Mouse (Mus musculus) lung, adult 2 months (tissue): ENCODE measurements around the gene Lrrc74a. TPM values are rescaled to one million over a fixed set of nuclear protein-coding genes. Genes with fewer than 3 reads are reported as not detected.

Experiments
- DNase-seq: peaks from one replicate; pipeline ENCODE4 v3.0.0; 2022
- H3K4me1 ChIP-seq: fragments of 200-500 bp; 2 replicates; pipeline ENCODE4 v1.6.1; 2011; ENCODE audit warnings: low read length; ENCODE audit not compliant: control insufficient read depth, insufficient read depth
- H3K4me3 ChIP-seq: fragments of 200-500 bp; replicated peaks from 2 replicates; pipeline ENCODE3; 2011; ENCODE audit warnings: low read depth, mild to moderate bottlenecking, control low read depth, low read length; ENCODE audit errors: extremely low read depth
- CTCF ChIP-seq: fragments of 200-500 bp; IDR thresholded peaks from 2 replicates; pipeline ENCODE4 v1.5.1; 2011; ENCODE audit warnings: mild to moderate bottlenecking, low read length, control low read depth; ENCODE audit not compliant: insufficient read depth
- POLR2A ChIP-seq: fragments of 200-500 bp; IDR thresholded peaks from 2 replicates; pipeline ENCODE4 v1.6.1; 2011; ENCODE audit warnings: low read depth, mild to moderate bottlenecking, control low read depth, low read length, borderline replicate concordance; ENCODE audit errors: extremely low read depth
- WGBS: fragments of 180-500 bp; shearing (Covaris S2); methylation state at CpG from one replicate; pipeline ENCODE4 v1.1.7; 2018; 5-methylcytosine and 5-hydroxymethylcytosine counted together
- polyA plus RNA-seq: library from polyadenylated mRNA; depleted of rRNA; stranded (reverse); fragments of >200 nt; gene quantifications from 2 replicates; pipeline ENCODE4 v1.2.3, GENCODE M21; 2012

Lrrc74a gene
- polyA plus RNA-seq, 1 experiment, result not detected

GRCm38 (mm10) chr12:86801148-86802004 lies 67.2 kb downstream of the Lrrc74a start:
- Histone ChIP-seq H3K4me3 (peak overlapping the region; percentile 23), H3K4me1 (peaks cover 24% of the 10 kb centered on the region)
- 4% methylated on average over 23 of the region's 23 CpGs for WGBS
- TF ChIP-seq POLR2A (peak; percentile 56; the same call in 1 of the 2 replicates), CTCF (no peak)
- peak; percentile 93 for DNase-seq

GRCm38 (mm10) chr12:86802005-86802671 lies 68.0 kb downstream of the Lrrc74a start:
- Histone ChIP-seq H3K4me3 (peak overlapping the region; percentile 1), H3K4me1 (peaks cover 24% of the 10 kb centered on the region)
- WGBS, result 7% methylated on average over 17 of the region's 17 CpGs
- DNase-seq, result peak; percentile 59
- TF ChIP-seq CTCF (no peak), POLR2A (no peak)

GRCm38 (mm10) chr12:86802899-86803298 lies 68.7 kb downstream of the Lrrc74a start:
- TF ChIP-seq POLR2A (no peak), CTCF (no peak)
- 49% methylated on average over 3 of the region's 3 CpGs for WGBS
- DNase-seq, result no peak
- no peak overlapping the region for H3K4me3 ChIP-seq
- peaks cover 24% of the 10 kb centered on the region for H3K4me1 ChIP-seq

GRCm38 (mm10) chr12:86803651-86804307 lies 69.6 kb downstream of the Lrrc74a start:
- no peak overlapping the region for H3K4me3 ChIP-seq
- no peak for DNase-seq
- WGBS, result 44% methylated on average over 6 of the region's 6 CpGs
- TF ChIP-seq POLR2A, result no peak
- 0 out of 2 replicates have a peak, but pooled peaks have one; percentile 15 for TF ChIP-seq CTCF
- peaks cover 24% of the 10 kb centered on the region for H3K4me1 ChIP-seq

GRCm38 (mm10) chr12:86804308-86804700 lies 70.1 kb downstream of the Lrrc74a start:
- no peak for DNase-seq
- WGBS, result 31% methylated on average over 4 of the region's 4 CpGs
- TF ChIP-seq POLR2A, result no peak
- TF ChIP-seq CTCF, result no peak
- H3K4me1 ChIP-seq, result peaks cover 18% of the 10 kb centered on the region
- no peak overlapping the region for H3K4me3 ChIP-seq

GRCm38 (mm10) chr12:86804857-86805256 lies 70.7 kb downstream of the Lrrc74a start:
- Histone ChIP-seq H3K4me3 (no peak overlapping the region), H3K4me1 (peaks cover 18% of the 10 kb centered on the region)
- WGBS, result 65% methylated on average over 2 of the region's 2 CpGs
- TF ChIP-seq POLR2A (no peak), CTCF (no peak)
- no peak for DNase-seq

GRCm38 (mm10) chr12:86805315-86805714 lies 71.1 kb downstream of the Lrrc74a start:
- Histone ChIP-seq H3K4me1 (peaks cover 17% of the 10 kb centered on the region), H3K4me3 (no peak overlapping the region)
- 75% methylated on average over 4 of the region's 4 CpGs for WGBS
- TF ChIP-seq CTCF (no peak), POLR2A (no peak)
- DNase-seq, result no peak

- TF ChIP-seq CTCF (no peak), POLR2A (no peak)
- Histone ChIP-seq H3K4me3 (no peak overlapping the region), H3K4me1 (peaks cover 20% of the 10 kb centered on the region)
- 31% methylated on average over 19 of the region's 20 CpGs for WGBS
- DNase-seq, result peak; percentile 45
Measured at GRCm38 (mm10) chr12:86806031-86806922, 72.1 kb downstream of the Lrrc74a start.

- 46% methylated on average over 5 of the region's 5 CpGs for WGBS
- TF ChIP-seq CTCF (no peak), POLR2A (no peak)
- DNase-seq, result no peak
- H3K4me1 ChIP-seq, result peaks cover 13% of the 10 kb centered on the region
- no peak overlapping the region for H3K4me3 ChIP-seq
Measured at GRCm38 (mm10) chr12:86806923-86807794, 73.0 kb downstream of the Lrrc74a start.
